Comparison of ENCODE assay signal across 10 mouse cellular contexts in the genomic region with DNA sequence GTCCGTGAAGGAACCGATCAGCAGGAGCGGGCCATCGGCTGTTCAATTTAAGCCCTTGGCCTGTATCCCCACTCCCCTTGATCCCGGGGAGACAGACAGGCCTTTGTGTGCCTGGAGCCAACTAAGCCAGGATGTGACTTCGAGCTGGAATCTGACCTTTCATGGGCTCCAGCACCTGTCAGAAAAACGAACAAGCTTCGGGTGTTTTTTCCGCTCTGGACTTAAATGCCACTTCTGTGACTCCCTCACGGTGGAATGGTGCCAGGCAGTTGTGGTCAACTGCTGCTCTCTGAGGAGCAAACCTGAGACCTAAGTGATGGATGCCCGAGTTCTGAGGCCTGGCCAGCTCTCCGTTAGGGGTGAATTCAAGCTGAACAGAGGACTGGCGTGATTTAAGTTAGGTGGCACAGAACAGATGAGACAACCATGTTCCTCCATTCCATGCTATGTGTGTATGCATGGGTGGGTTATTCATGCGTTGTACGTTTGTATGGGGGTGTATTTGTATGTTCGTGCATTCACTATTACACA.
DNase-seq lines count a peak whose midpoint lies in the region; ATAC-seq and TF ChIP-seq lines count a peak whose summit lies in the region.
"Had no signal": no experiment of that assay in that cellular context is flagged by ENCODE, and none has a peak within 500 bp of the region (broad histone marks: within the 10 kb centered on the region; RNA-seq: fewer than 3 reads in every experiment).

No protein-coding gene starts in this region.

- H3K4me1 ChIP-seq in kidney, embryonic 14.5 days (ENCODE audit: control insufficient read depth, insufficient read depth, low read length), result peaks cover 11% of the 10 kb centered on the region; the same call in 1 of the 2 replicates
- no peaks in the 10 kb centered on the region; the same call in 1 of the 2 replicates for H3K4me1 ChIP-seq in midbrain, embryonic 16.5 days (ENCODE audit: control insufficient read depth, insufficient read depth, low read length)
- H3K4me1 ChIP-seq in heart, adult 2 months (ENCODE audit: control insufficient read depth, insufficient read depth, low read length), result peaks cover 1% of the 10 kb centered on the region; the same call in 1 of the 2 replicates

- no peaks in the 10 kb centered on the region for H3K9me3 ChIP-seq in kidney, embryonic 14.5 days (ENCODE audit: control insufficient read depth, low read length)
- H3K9me3 ChIP-seq in midbrain, embryonic 16.5 days (replicated peaks; ENCODE audit: control insufficient read depth, low read length, poor library complexity, severe bottlenecking), result no peaks in the 10 kb centered on the region
- H3K9me3 ChIP-seq: heart, embryonic 13.5 days had no signal

- H3K79me2 ChIP-seq in heart, adult 2 months (replicated peaks; ENCODE audit: control insufficient read depth, insufficient read depth, low read length), result no peaks in the 10 kb centered on the region

- H3K27ac ChIP-seq in kidney, embryonic 14.5 days (ENCODE audit: low read depth, low read length), result no peak overlapping the region
- H3K27ac ChIP-seq in midbrain, embryonic 16.5 days (ENCODE audit: low read length), result no peak overlapping the region; the same call in 1 of the 2 replicates
- no peak overlapping the region for H3K27ac ChIP-seq in heart, adult 2 months
- H3K27ac ChIP-seq: heart, embryonic 13.5 days had no signal

- H3K4me2 ChIP-seq in kidney, embryonic 14.5 days (replicated peaks; ENCODE audit: low read depth, low read length), result no peak overlapping the region
- no peak overlapping the region for H3K4me2 ChIP-seq in midbrain, embryonic 16.5 days (ENCODE audit: low read length)
- H3K4me2 ChIP-seq: heart, embryonic 13.5 days had no signal

- TF ChIP-seq CTCF in heart, adult 2 months (IDR thresholded peaks at IDR 0.05), result no peak

- no peaks in the 10 kb centered on the region for H3K27me3 ChIP-seq in kidney, embryonic 14.5 days (ENCODE audit: control insufficient read depth, insufficient read depth, low read length)
- H3K27me3 ChIP-seq in midbrain, embryonic 16.5 days (ENCODE audit: control insufficient read depth, insufficient read depth, low read depth, low read length), result no peaks in the 10 kb centered on the region
- no peaks in the 10 kb centered on the region for H3K27me3 ChIP-seq in heart, adult 2 months (ENCODE audit: control insufficient read depth, insufficient read depth, low read length)
- H3K27me3 ChIP-seq: heart, embryonic 13.5 days had no signal

- H3K36me3 ChIP-seq in kidney, embryonic 14.5 days (ENCODE audit: control insufficient read depth, insufficient read depth, low read length), result no peaks in the 10 kb centered on the region
- no peaks in the 10 kb centered on the region for H3K36me3 ChIP-seq in midbrain, embryonic 16.5 days (ENCODE audit: control insufficient read depth, insufficient read depth, low read length)
- no peaks in the 10 kb centered on the region for H3K36me3 ChIP-seq in heart, adult 2 months (ENCODE audit: control insufficient read depth, insufficient read depth, low read length)
- H3K36me3 ChIP-seq: heart, embryonic 13.5 days had no signal

- no peak for TF ChIP-seq EP300 in heart, adult 2 months (IDR thresholded peaks at IDR 0.05; ENCODE audit: insufficient read depth, low read depth, low read length)

- TF ChIP-seq POLR2A in heart, adult 2 months (IDR thresholded peaks at IDR 0.05; ENCODE audit: insufficient read depth, low read depth, low read length), result no peak

- H3K9ac ChIP-seq in kidney, embryonic 14.5 days (ENCODE audit: low read depth, low read length), result no peak overlapping the region
- no peak overlapping the region for H3K9ac ChIP-seq in midbrain, embryonic 16.5 days (ENCODE audit: low read depth, low read length)
- H3K9ac ChIP-seq in heart, adult 2 months (ENCODE audit: low read depth, low read length), result no peak overlapping the region
- H3K9ac ChIP-seq: heart, embryonic 13.5 days had no signal

- 56% methylated on average over 16 of the region's 16 CpGs for WGBS in kidney, embryonic 14.5 days
- WGBS in midbrain, embryonic 16.5 days, result 37% methylated on average over 16 of the region's 16 CpGs
- WGBS in heart, adult 2 months, result 60% methylated on average over 16 of the region's 16 CpGs

- H3K4me3 ChIP-seq in kidney, embryonic 14.5 days (ENCODE audit: low read length), result no peak overlapping the region
- H3K4me3 ChIP-seq in midbrain, embryonic 16.5 days (ENCODE audit: low read depth, low read length), result no peak overlapping the region
- H3K4me3 ChIP-seq in heart, adult 2 months, result no peak overlapping the region
- H3K4me3 ChIP-seq: heart, embryonic 13.5 days had no signal

- DNase-seq in kidney, postnatal 14 days, result peak; percentile 44
- peak; percentile 73 for DNase-seq in adrenal gland, postnatal 14 days
- DNase-seq in gastrocnemius, postnatal 14 days, result peak; percentile 69
- no peak for DNase-seq in T-cell, adult 2 months (ENCODE audit: low spot score)
- no peak for DNase-seq in heart, adult 2 months
- DNase-seq: cerebellum, adult 11 months had no signal

- intact Hi-C loops in gastrocnemius, postnatal 14 days (cut with DNase I; ENCODE audit: low total_unique reads), result no loop called here
- intact Hi-C loops in heart, adult 2 months (cut with DNase I), result loop anchor here (10.0 kb wide), 1 partner anchor 68 kb away; no protein-coding TSS in a partner anchor

- no peak for ATAC-seq in kidney, embryonic 14.5 days (ENCODE audit: low FRiP score, low TSS enrichment)
- peak; percentile 71 for ATAC-seq in midbrain, embryonic 16.5 days
- no peak for ATAC-seq in monocyte, adult 5-6 weeks (replicated peaks; ENCODE audit: insufficient number of reproducible peaks, low FRiP score, low TSS enrichment, poor library complexity, severe bottlenecking)

Comparison
In these comparisons a context has a peak if more than half of its experiments do, and no peak if none do; other contexts are left out.
1. DNase-seq: peak in kidney, postnatal 14 days (single experiment), adrenal gland, postnatal 14 days (single experiment) and gastrocnemius, postnatal 14 days (single experiment); none in T-cell, adult 2 months (single experiment) and heart, adult 2 months (0 of 2).